Mouse (Mus musculus) 3T3-L1 (cell line): ENCODE measurements at regions not wholly inside any gene's neighbourhood (a gene's known extent, or its start where the extent isn't known, plus 50 kb on each side); places are given as distances from the start of the nearest gene placed in this dataset.

Experiments
- DNase-seq: peaks from one replicate; pipeline ENCODE4 v3.0.0-alpha.2; 2015; ENCODE audit warnings: low read depth, low spot score

DNA sequence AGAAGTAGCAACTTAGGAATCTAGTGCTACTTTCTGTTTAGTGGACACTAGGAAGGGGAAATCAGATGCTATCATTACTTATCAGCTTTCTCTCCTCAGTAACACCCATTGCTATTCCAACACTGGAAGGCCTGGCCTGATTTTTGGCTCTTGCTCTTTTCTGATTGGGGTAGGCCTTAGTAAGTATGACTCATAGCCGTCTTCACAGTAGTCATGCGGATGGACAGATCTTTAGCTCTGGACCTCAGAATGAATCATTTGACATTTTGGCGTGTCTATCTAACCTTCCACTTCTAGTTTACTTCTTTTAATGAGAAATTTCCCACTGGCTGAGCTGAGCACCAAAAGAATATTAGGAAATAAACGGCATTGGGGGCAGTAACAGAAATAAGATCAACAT lies 71.4 kb upstream of the Esx1 start:
- peak; percentile 70 for DNase-seq

DNA sequence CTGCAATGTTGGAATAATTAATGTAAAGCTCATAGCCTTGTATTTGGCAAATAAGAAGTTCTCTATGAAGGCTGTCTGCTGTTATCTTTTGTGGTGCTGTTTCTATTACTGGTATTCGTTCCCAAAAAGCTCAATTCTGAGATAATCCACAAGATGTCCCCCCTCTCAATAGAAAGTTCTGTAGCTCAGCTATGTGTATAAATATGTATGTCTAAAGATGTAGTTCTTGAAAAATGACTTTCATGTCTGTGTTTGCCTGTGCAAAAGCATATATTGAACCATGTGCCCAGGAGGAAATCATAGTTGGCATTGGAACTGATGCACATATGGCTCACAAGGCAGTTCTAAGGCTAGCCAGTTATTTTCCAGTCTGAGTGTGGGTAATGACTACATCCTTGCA lies 68.2 kb upstream of the Esx1 start:
- DNase-seq = peak; percentile 51

DNA sequence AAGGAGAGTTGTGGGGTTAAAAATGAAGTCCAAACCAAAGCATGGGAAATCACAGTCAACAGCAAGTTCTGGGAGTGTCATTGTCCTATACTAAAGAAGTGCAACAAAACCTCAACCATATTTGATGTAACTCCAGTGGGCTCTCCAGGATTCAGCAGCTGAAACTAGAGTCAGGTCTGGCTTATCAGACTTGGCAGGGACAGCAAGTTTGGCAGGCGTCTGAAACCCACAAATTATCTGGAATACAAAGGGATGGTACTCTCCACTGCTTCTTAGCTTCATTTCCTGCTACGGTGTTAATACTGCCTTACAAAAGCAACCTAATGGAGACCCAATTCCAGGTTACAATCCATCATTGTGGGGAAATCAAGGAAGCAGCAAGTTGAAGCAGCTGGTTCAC lies 53.9 kb upstream of the Esx1 start:
- DNase-seq = peak; percentile 21

DNA sequence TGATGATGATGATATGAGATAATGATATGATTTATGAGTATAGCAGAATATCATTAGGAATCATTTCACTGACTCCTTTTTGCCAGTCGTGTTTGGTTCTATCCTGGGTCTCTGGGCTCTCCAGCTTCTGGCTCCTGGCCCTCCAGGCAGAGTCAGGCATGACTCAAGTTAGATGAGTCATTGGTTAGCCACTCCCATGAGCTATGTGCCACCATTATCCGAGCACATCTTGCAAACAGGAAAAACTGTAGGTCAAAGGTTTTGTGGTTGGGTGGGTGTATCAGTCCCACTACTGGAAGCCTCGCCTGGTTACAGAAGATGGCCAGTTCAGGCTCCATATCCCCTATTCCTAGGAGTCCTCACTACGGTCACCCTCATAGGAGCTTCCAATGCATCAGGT lies 51.6 kb upstream of the Esx1 start:
- peak; percentile 86 for DNase-seq
